Mouse (Mus musculus) embryonic facial prominence, embryonic 10.5 days (tissue): Measurements from ENCODE around the gene Cryzl2. TPM values are rescaled to one million over a fixed set of nuclear protein-coding genes. Genes with fewer than 3 reads are reported as not detected.

Experiments used
- DNase-seq: peaks from one replicate; pipeline ENCODE4 v3.0.0-alpha.2; 2017; ENCODE audit warnings: low spot score
- H3K27ac ChIP-seq: fragments of 300-500 bp; sonication (generic); replicated peaks from 2 replicates; pipeline ENCODE4 v1.5.1; 2016; ENCODE audit warnings: mild to moderate bottlenecking
- H3K27me3 ChIP-seq: fragments of 300-500 bp; sonication (generic); replicated peaks from 2 replicates; pipeline ENCODE4 v1.6.1; 2016; ENCODE audit warnings: low read depth, mild to moderate bottlenecking; ENCODE audit not compliant: poor library complexity, severe bottlenecking
- H3K36me3 ChIP-seq: fragments of 300-500 bp; sonication (generic); replicated peaks from 2 replicates; pipeline ENCODE4 v1.6.1; 2016; ENCODE audit warnings: mild to moderate bottlenecking, moderate library complexity
- H3K4me1 ChIP-seq: fragments of 300-500 bp; sonication (generic); 2 replicates; pipeline ENCODE4 v1.6.1; 2016
- H3K4me3 ChIP-seq: fragments of 300-500 bp; sonication (generic); 2 replicates; pipeline ENCODE4 v1.5.1; 2016; ENCODE audit warnings: mild to moderate bottlenecking, moderate library complexity
- H3K9me3 ChIP-seq: fragments of 300-500 bp; sonication (generic); 2 replicates; pipeline ENCODE4 v1.6.1; 2016; ENCODE audit warnings: mild to moderate bottlenecking
- WGBS: fragments of 180-500 bp; shearing (Covaris S2); methylation state at CpG from one replicate; pipeline ENCODE4 v1.1.7; 2016; 5-methylcytosine and 5-hydroxymethylcytosine counted together
- polyA plus RNA-seq: library from polyadenylated mRNA; unstranded; fragments of >200 nt; fragmentation: Nextera tagmentation; extraction: Ambion mirVana; gene quantifications from 2 replicates; pipeline ENCODE4 v1.2.1, GENCODE M21; 2016

The Cryzl2 gene
- polyA plus RNA-seq, 1 experiment from 2014 or later = 8.1 TPM

GRCm38 (mm10) chr1:157445398-157445910 lies 12.9 kb upstream of the Cryzl2 start:
- 89% methylated on average over 6 of the region's 6 CpGs for WGBS
- DNase-seq = no peak
- Histone ChIP-seq H3K36me3 (no peaks in the 10 kb centered on the region), H3K4me1 (peaks cover 67% of the 10 kb centered on the region), H3K9me3 (no peaks in the 10 kb centered on the region), H3K27me3 (peaks cover 52% of the 10 kb centered on the region), H3K27ac (no peak overlapping the region), H3K4me3 (no peak overlapping the region)

DNA sequence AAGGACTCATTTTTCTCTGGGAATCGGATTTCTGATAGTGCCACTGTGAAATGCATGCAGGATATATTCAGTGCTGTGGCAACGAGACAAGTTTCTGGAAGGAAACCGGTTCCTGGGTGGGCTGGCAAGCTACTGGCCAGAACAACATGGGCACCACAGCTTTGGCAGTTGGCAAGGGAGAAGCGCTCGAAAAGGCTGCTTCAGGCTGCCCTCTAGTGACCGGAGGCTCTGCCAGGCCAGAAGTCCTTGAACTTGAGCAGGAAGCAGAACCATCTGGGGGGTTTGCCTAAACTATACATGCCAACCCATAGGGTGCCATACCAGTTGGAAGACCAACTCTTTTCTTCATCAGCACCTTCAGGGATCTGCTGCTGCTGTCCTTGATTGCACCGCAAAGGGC lies 12.1 kb upstream of the Cryzl2 start:
- H3K4me3 ChIP-seq = no peak overlapping the region
- H3K4me1 ChIP-seq = peaks cover 67% of the 10 kb centered on the region
- DNase-seq = no peak
- H3K9me3 ChIP-seq = no peaks in the 10 kb centered on the region
- no peaks in the 10 kb centered on the region for H3K36me3 ChIP-seq
- H3K27me3 ChIP-seq = peaks cover 58% of the 10 kb centered on the region
- WGBS = 75% methylated on average over 7 of the region's 7 CpGs
- no peak overlapping the region for H3K27ac ChIP-seq

DNA sequence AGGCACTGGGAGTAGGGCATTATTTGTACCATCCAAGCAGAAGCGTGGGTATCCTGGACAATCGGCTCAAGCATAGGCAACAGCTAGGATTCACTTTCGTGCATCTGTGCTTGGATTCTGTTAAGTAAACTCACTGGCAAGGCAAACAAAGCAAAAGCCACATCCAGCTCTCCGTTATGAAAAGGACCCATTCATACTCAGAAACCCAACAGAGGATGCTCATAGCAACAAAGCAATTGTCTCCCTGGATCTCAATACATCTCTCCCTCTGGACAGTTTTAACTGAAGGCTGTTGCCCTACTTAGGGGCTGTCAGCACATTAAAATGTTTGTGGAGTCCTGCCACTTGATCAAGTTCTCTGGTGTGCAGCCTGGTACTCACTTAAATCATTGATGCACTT lies 11.2 kb upstream of the Cryzl2 start:
- peak overlapping the region; percentile 20; the same call in 1 of the 2 replicates for H3K27ac ChIP-seq

GRCm38 (mm10) chr1:157448164-157448804 lies 10.1 kb upstream of the Cryzl2 start:
- WGBS = 17% methylated on average over 7 of the region's 7 CpGs
- DNase-seq = peak; percentile 27
- peaks cover 54% of the 10 kb centered on the region for H3K27me3 ChIP-seq
- no peak overlapping the region for H3K4me3 ChIP-seq
- peaks cover 68% of the 10 kb centered on the region for H3K4me1 ChIP-seq
- no peaks in the 10 kb centered on the region for H3K9me3 ChIP-seq
- peak overlapping the region; percentile 14; the same call in 1 of the 2 replicates for H3K27ac ChIP-seq
- no peaks in the 10 kb centered on the region for H3K36me3 ChIP-seq

More for the DNA sequence above, 11.2 kb upstream of the Cryzl2 start:
- peaks cover 67% of the 10 kb centered on the region for H3K4me1 ChIP-seq
- DNase-seq = no peak
- WGBS = 41% methylated on average over 4 of the region's 4 CpGs
- no peak overlapping the region for H3K4me3 ChIP-seq
- peaks cover 54% of the 10 kb centered on the region for H3K27me3 ChIP-seq
- H3K36me3 ChIP-seq = no peaks in the 10 kb centered on the region
- no peaks in the 10 kb centered on the region for H3K9me3 ChIP-seq

GRCm38 (mm10) chr1:157448805-157449188 lies 9.6 kb upstream of the Cryzl2 start:
- DNase-seq = no peak
- Histone ChIP-seq H3K27ac (no peak overlapping the region), H3K4me3 (no peak overlapping the region), H3K9me3 (no peaks in the 10 kb centered on the region), H3K36me3 (no peaks in the 10 kb centered on the region), H3K4me1 (peaks cover 66% of the 10 kb centered on the region), H3K27me3 (peaks cover 54% of the 10 kb centered on the region)
- WGBS = 65% methylated on average over 5 of the region's 5 CpGs

GRCm38 (mm10) chr1:157449532-157449931 lies 8.8 kb upstream of the Cryzl2 start:
- DNase-seq = peak; percentile 32
- Histone ChIP-seq H3K27ac (no peak overlapping the region; the same call in 1 of the 2 replicates), H3K36me3 (no peaks in the 10 kb centered on the region), H3K9me3 (no peaks in the 10 kb centered on the region), H3K4me1 (peaks cover 58% of the 10 kb centered on the region), H3K4me3 (peak overlapping the region; percentile 45), H3K27me3 (peaks cover 50% of the 10 kb centered on the region)
- WGBS = 4% methylated on average over 10 of the region's 10 CpGs

- peak; percentile 48 for DNase-seq
- Histone ChIP-seq H3K27me3 (peaks cover 45% of the 10 kb centered on the region), H3K9me3 (no peaks in the 10 kb centered on the region), H3K36me3 (no peaks in the 10 kb centered on the region), H3K4me1 (peaks cover 54% of the 10 kb centered on the region), H3K4me3 (peak overlapping the region; percentile 45), H3K27ac (no peak overlapping the region; the same call in 1 of the 2 replicates)
- WGBS = 3% methylated on average over 21 of the region's 21 CpGs
These were observed 8.3 kb upstream of the Cryzl2 start for GRCm38 (mm10) chr1:157449981-157450636.

DNA sequence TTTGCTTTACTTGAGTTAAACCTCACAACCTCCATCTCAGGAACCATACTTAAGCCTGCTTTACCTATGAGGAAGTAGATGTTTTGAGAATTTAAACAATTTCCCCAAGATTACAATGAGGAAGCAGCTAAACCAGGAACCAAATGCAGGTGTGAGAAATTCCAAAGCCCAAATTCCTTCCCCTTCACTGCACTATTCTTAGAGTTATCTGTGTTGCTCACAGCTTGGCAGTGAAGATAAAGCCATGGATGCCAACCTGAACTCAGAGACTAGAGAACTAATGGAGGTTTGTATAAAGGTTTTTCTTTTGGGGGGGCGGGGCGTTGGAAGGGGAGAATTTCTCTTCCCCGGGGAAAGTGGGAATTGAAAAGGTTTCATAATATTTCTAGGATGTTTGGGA lies 6.1 kb upstream of the Cryzl2 start:
- H3K4me1 ChIP-seq = peaks cover 43% of the 10 kb centered on the region
- peaks cover 27% of the 10 kb centered on the region for H3K27me3 ChIP-seq
- DNase-seq = no peak
- H3K27ac ChIP-seq = no peak overlapping the region
- H3K9me3 ChIP-seq = no peaks in the 10 kb centered on the region
- no peaks in the 10 kb centered on the region for H3K36me3 ChIP-seq
- WGBS = 78% methylated on average over 3 of the region's 3 CpGs
- no peak overlapping the region for H3K4me3 ChIP-seq

- Histone ChIP-seq H3K9me3 (no peaks in the 10 kb centered on the region), H3K27me3 (peaks cover 27% of the 10 kb centered on the region), H3K27ac (no peak overlapping the region; the same call in 1 of the 2 replicates), H3K4me1 (peaks cover 38% of the 10 kb centered on the region), H3K4me3 (no peak overlapping the region), H3K36me3 (no peaks in the 10 kb centered on the region)
- DNase-seq = no peak
- 44% methylated on average over 5 of the region's 5 CpGs for WGBS
These were observed 5.4 kb upstream of the Cryzl2 start for GRCm38 (mm10) chr1:157452759-157453549.

GRCm38 (mm10) chr1:157454876-157455275 lies 3.5 kb upstream of the Cryzl2 start:
- Histone ChIP-seq H3K9me3 (no peaks in the 10 kb centered on the region), H3K27me3 (peaks cover 14% of the 10 kb centered on the region), H3K27ac (no peak overlapping the region), H3K4me1 (peaks cover 37% of the 10 kb centered on the region), H3K4me3 (no peak overlapping the region), H3K36me3 (no peaks in the 10 kb centered on the region)
- no peak for DNase-seq
- WGBS = 88% methylated on average over 6 of the region's 6 CpGs

DNA sequence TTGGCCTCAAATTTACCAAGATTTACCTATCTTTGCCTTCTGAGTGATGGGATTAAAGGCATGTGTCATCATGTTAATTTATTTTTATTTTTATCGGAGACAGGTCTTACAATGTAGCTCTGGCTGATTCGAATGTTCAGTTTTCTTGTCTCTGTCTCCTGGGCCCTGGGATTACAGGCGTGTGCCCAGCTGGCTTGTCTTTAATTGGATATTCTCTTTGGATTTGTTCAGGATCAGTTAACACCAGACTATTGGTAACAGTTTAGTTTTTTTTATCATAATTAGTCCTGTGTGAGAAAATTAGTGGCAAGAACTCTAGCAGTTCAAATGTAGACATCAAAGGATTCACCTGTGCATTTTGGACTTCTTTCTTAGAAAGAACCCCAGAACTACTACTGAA lies 588 bp upstream of the Cryzl2 start:
- Histone ChIP-seq H3K27me3 (no peaks in the 10 kb centered on the region), H3K36me3 (no peaks in the 10 kb centered on the region), H3K4me3 (no peak overlapping the region), H3K27ac (peak overlapping the region; percentile 73; the same call in 1 of the 2 replicates), H3K4me1 (peaks cover 25% of the 10 kb centered on the region), H3K9me3 (no peaks in the 10 kb centered on the region)
- no peak for DNase-seq
- 80% methylated on average over 3 of the region's 3 CpGs for WGBS

- DNase-seq = no peak
- H3K4me3 ChIP-seq = no peak overlapping the region
- H3K4me1 ChIP-seq = peaks cover 17% of the 10 kb centered on the region
- H3K27me3 ChIP-seq = no peaks in the 10 kb centered on the region
- H3K27ac ChIP-seq = no peak overlapping the region
- WGBS = 94% methylated on average over 5 of the region's 5 CpGs
- no peaks in the 10 kb centered on the region for H3K9me3 ChIP-seq
- H3K36me3 ChIP-seq = no peaks in the 10 kb centered on the region
These were observed 1.5 kb downstream of the Cryzl2 start for GRCm38 (mm10) chr1:157459904-157460303.
